Mouse (Mus musculus) erythroid progenitor cell, adult 5-6 weeks (primary cell): ENCODE measurements around the gene Gm28635. TPM values are rescaled to one million over a fixed set of nuclear protein-coding genes. Genes with fewer than 3 reads are reported as not detected.
"Not testable (repeated sequence)": the region's sequence is repeated elsewhere in the genome, so short reads cannot be mapped to it uniquely, and the experiment has no call there.

Source experiments
- ATAC-seq: replicated peaks from 2 replicates; pipeline ENCODE4 v1.8.0; 2016; ENCODE audit warnings: moderate number of reproducible peaks, mild to moderate bottlenecking, moderate TSS enrichment, inconsistent platforms; ENCODE audit not compliant: poor library complexity, low FRiP score, severe bottlenecking
- total RNA-seq, 2 experiments: library from RNA; stranded (forward) in 1 of 2; stranded (reverse) in 1 of 2; fragments of 150-400 nt in 1 of 2; fragments of 186-747, 209-891 nt in 1 of 2; gene quantifications; 2 replicates each; pipeline versions ENCODE4 v1.2.3 to v1.2.4; 2015 to 2017; ENCODE audit warnings: low replicate concordance in 2 of 2

Gene Gm28635
- total RNA-seq, 2 experiments from 2014 or later: 1.1 TPM; not detected in 1

GRCm38 (mm10) chr2:84695007-84695695 is 17.3 kb upstream of the Gm28635 start:
- no peak for ATAC-seq

GRCm38 (mm10) chr2:84690050-84690449 is 12.2 kb upstream of the Gm28635 start:
- ATAC-seq: no peak

- ATAC-seq: no peak
Observed at GRCm38 (mm10) chr2:84688080-84688844, 10.4 kb upstream of the Gm28635 start.

GRCm38 (mm10) chr2:84682605-84683183 is 4.9 kb upstream of the Gm28635 start:
- ATAC-seq: peak; percentile 79

GRCm38 (mm10) chr2:84679016-84679415 is 1.2 kb upstream of the Gm28635 start, which contains the start of gene Tmx2:
Tmx2 (minus strand) TSS chr2:84679140.
- no peak for ATAC-seq

- peak; percentile 61 for ATAC-seq
Observed at GRCm38 (mm10) chr2:84677270-84677967, 422 bp downstream of the Gm28635 start.

GRCm38 (mm10) chr2:84671535-84671934 is 6.3 kb downstream of the Gm28635 start:
- not testable (repeated sequence) for ATAC-seq

GRCm38 (mm10) chr2:84670569-84670933 is 7.3 kb downstream of the Gm28635 start, which contains the start of gene Selenoh:
Selenoh (minus strand) TSS chr2:84670770.
- ATAC-seq: peak; percentile 93

GRCm38 (mm10) chr2:84669828-84670568 is 7.8 kb downstream of the Gm28635 start:
- ATAC-seq: peak; percentile 62

GRCm38 (mm10) chr2:84666081-84666480 is 11.8 kb downstream of the Gm28635 start:
- ATAC-seq: no peak

- peak; percentile 74; the same call in 1 of the 2 replicates for ATAC-seq
Observed at GRCm38 (mm10) chr2:84662866-84663265, 15.0 kb downstream of the Gm28635 start.

GRCm38 (mm10) chr2:84660253-84660652 is 17.6 kb downstream of the Gm28635 start:
- peak; percentile 62 for ATAC-seq

GRCm38 (mm10) chr2:84658806-84659205 is 19.0 kb downstream of the Gm28635 start, which contains the start of gene Btbd18:
Btbd18 (plus strand) TSS chr2:84659079.
- no peak for ATAC-seq

- ATAC-seq: no peak
Observed at GRCm38 (mm10) chr2:84655864-84656263, 22.0 kb downstream of the Gm28635 start.

- no peak for ATAC-seq
Observed at GRCm38 (mm10) chr2:84653354-84653753, 24.5 kb downstream of the Gm28635 start.

- peak; percentile 90 for ATAC-seq
Observed at GRCm38 (mm10) chr2:84650464-84651195, 27.2 kb downstream of the Gm28635 start, which contains the start of gene Ctnnd1. Ctnnd1 (minus strand) TSS chr2:84650765.

GRCm38 (mm10) chr2:84649674-84650073 is 28.2 kb downstream of the Gm28635 start:
- peak; percentile 73; the same call in 1 of the 2 replicates for ATAC-seq

GRCm38 (mm10) chr2:84648369-84648768 is 29.5 kb downstream of the Gm28635 start:
- no peak for ATAC-seq
